Mouse (Mus musculus) brain, embryonic 14.5 days (tissue): ENCODE measurements around the gene Zfp414.

Experiments
- CTCF ChIP-seq: fragments of 200-500 bp; IDR thresholded peaks from 2 replicates; pipeline ENCODE4 v1.5.1; 2012; ENCODE audit warnings: inconsistent platforms, mild to moderate bottlenecking, moderate library complexity, borderline replicate concordance; ENCODE audit not compliant: insufficient read depth, insufficient read length; ENCODE audit errors: extremely low read depth
- POLR2A ChIP-seq: fragments of 200-500 bp; IDR thresholded peaks from 2 replicates; pipeline ENCODE4 v1.6.1; 2012; ENCODE audit warnings: mild to moderate bottlenecking, inconsistent platforms, borderline replicate concordance; ENCODE audit not compliant: poor library complexity, insufficient read depth, insufficient read length, severe bottlenecking; ENCODE audit errors: extremely low read depth

DNA sequence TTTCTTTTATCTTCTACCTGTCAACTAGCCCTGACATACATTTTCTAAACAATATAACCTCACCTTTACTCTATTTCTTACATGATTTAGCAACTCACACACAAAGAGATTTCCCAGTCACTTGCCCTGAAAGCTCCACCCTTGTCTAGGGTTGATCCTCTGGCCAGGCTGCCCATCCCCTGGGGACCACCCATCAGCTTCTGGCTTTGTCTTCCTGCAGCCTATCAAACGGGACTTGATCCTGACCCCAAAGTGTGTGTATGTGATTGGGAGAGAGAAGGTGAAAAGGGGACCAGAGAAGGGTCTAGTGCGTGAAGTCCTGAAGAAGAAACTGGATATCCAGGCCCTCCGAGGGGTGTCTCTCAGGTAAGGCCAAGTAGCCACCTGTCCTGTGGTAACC lies 28.1 kb upstream of the Zfp414 start:
- TF ChIP-seq CTCF (no peak), POLR2A (no peak)
